Mouse (Mus musculus): ENCODE data around the gene Lgr4.

DNA sequence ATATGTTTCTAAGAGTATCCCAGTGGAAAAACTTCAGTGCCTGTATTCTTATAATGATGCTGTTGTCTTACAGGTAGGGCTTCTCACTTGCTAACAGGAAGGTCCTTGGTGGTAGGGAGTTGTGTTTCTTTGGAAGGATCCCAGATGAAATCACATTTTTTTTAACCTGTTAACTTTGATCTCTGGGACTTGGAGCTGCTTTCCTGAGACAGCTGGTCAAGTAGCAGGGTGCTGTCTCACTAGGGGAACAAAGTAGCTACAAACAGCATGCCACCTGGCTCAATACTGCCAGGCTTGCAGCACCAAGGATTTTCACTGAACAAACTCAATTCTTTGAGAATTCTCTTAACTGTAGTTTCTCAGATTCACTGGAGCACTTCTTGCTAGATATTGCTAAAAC, 10.4 kb downstream of the Lgr4 start:
- TF ChIP-seq EP300 (IDR thresholded peaks at IDR 0.05; ENCODE audit: low read depth): no peak
- no peak for TF ChIP-seq CTCF (IDR thresholded peaks at IDR 0.05; ENCODE audit: low read depth)
